Mouse (Mus musculus) lung, embryonic 15.5 days (tissue): ENCODE results near the gene Atpaf1. TPM values are rescaled to one million over a fixed set of nuclear protein-coding genes. Genes with fewer than 3 reads are reported as not detected.
A peak's percentile ranks its signal among the peaks of the same experiment; 100 is the strongest.

ENCODE experiments used
- ATAC-seq: fragments of 200-750 bp; cut with Nextera tagmentation; 2 replicates; pipeline ENCODE4 v1.8.0; 2017; ENCODE audit warnings: moderate number of reproducible peaks, borderline replicate concordance; ENCODE audit not compliant: low FRiP score, low TSS enrichment; ENCODE audit errors: extremely low read depth
- H3K27ac ChIP-seq: fragments of 300-500 bp; sonication (generic); 2 replicates; pipeline ENCODE4 v1.5.1; 2015; ENCODE audit warnings: moderate library complexity, mild to moderate bottlenecking, inconsistent platforms
- H3K27me3 ChIP-seq: fragments of 300-500 bp; sonication (generic); 2 replicates; pipeline ENCODE4 v1.6.1; 2015; ENCODE audit warnings: inconsistent platforms
- H3K36me3 ChIP-seq: fragments of 300-500 bp; sonication (generic); 2 replicates; pipeline ENCODE4 v1.6.1; 2015; ENCODE audit warnings: inconsistent platforms
- H3K4me1 ChIP-seq: fragments of 300-500 bp; sonication (generic); 2 replicates; pipeline ENCODE4 v1.6.1; 2015; ENCODE audit warnings: inconsistent platforms
- H3K4me2 ChIP-seq: fragments of 300-500 bp; sonication (generic); 2 replicates; pipeline ENCODE4 v1.6.1; 2015; ENCODE audit warnings: inconsistent platforms, mild to moderate bottlenecking, moderate library complexity
- H3K4me3 ChIP-seq: fragments of 300-500 bp; sonication (generic); 2 replicates; pipeline ENCODE4 v1.5.1; 2015; ENCODE audit warnings: mild to moderate bottlenecking, inconsistent platforms
- H3K9ac ChIP-seq: fragments of 300-500 bp; sonication (generic); 2 replicates; pipeline ENCODE4 v1.6.1; 2015; ENCODE audit warnings: inconsistent platforms
- H3K9me3 ChIP-seq: fragments of 300-500 bp; sonication (generic); 2 replicates; pipeline ENCODE4 v1.6.1; 2016; ENCODE audit warnings: inconsistent platforms
- WGBS: fragments of 180-500 bp; shearing (Covaris S2); methylation state at CpG from one replicate; pipeline ENCODE4 v1.1.7; 2015; 5-methylcytosine and 5-hydroxymethylcytosine counted together
- polyA plus RNA-seq: library from polyadenylated mRNA; unstranded; fragments of >200 nt; fragmentation: Nextera tagmentation; extraction: Ambion mirVana; gene quantifications from 2 replicates; pipeline ENCODE4 v1.2.1, GENCODE M21; 2015

Atpaf1 gene
- polyA plus RNA-seq, 1 experiment from 2014 or later: 52.0 TPM

DNA sequence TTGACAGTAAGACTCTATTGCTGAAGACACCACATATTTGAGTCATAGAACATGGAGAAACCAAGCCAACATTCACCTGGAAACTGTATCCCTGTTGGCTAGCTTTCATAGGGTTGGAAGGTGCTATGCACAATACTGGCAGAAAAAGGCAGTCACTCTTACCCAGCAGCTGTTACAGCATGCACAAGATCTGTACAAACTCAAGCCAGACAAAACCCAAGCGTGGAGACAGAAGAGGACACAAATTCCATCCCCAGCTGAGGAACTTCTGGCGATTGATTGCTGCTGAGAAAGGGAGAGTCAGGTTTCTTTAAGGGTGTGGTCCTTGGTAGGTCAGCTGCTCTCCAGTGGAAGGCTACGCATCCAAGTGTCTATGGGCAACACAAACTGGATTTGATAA, 35.6 kb downstream of the Atpaf1 start:
- no peak overlapping the region for H3K27ac ChIP-seq
- H3K9me3 ChIP-seq: no peaks in the 10 kb centered on the region
- peaks cover 6% of the 10 kb centered on the region; the same call in 1 of the 2 replicates for H3K36me3 ChIP-seq
- H3K4me3 ChIP-seq: no peak overlapping the region
- WGBS: 65% methylated on average over 3 of the region's 3 CpGs
- no peak overlapping the region for H3K4me2 ChIP-seq
- no peaks in the 10 kb centered on the region for H3K27me3 ChIP-seq
- no peaks in the 10 kb centered on the region for H3K4me1 ChIP-seq
- H3K9ac ChIP-seq: no peak overlapping the region
- ATAC-seq: no peak

DNA sequence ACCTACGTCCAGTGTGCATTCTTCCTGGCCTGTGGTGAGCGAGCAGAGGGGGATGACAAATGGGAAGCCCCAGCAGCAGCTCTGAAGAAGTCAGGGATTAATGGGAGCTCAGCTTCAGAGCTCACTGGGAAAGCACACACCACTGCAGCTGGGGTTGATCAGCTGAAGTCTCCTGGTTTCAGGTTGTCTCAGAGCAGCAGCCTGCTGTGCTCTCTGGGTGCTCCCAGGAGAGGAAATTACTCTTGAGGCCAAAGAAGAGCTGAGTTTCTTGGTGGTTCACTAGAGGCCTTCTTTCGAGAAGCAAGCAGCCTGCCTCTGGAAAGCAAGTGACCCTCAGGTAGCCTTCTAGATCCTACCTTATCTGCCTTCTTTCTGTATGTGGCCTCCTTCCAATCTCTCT, 36.3 kb downstream of the Atpaf1 start:
- H3K4me2 ChIP-seq: no peak overlapping the region
- peaks cover 2% of the 10 kb centered on the region; the same call in 1 of the 2 replicates for H3K36me3 ChIP-seq
- H3K9ac ChIP-seq: no peak overlapping the region
- H3K4me3 ChIP-seq: no peak overlapping the region
- H3K27ac ChIP-seq: no peak overlapping the region
- H3K4me1 ChIP-seq: no peaks in the 10 kb centered on the region
- ATAC-seq: no peak
- H3K27me3 ChIP-seq: no peaks in the 10 kb centered on the region
- whole genome bisulfite sequencing: 64% methylated on average over 3 of the region's 3 CpGs
- H3K9me3 ChIP-seq: no peaks in the 10 kb centered on the region

DNA sequence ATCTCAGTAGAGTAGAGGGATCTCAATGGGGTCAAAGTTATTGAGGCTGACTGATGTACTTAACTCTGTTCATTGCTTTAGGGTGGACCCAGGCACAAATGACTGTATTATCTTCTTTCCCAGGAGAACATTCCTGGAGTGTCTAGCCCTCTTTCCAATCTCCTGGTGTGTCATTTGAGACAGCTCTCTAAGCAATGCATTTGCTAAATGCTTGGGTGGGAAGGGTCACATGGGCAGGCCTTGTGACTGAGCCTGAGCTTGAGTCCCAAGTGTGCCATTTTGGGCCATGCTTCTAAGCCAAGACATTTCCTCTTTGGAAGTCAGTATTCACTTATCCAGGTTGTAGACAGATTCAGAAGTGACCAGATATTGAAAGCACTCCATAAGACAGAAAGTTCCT, 36.8 kb downstream of the Atpaf1 start:
- Histone ChIP-seq H3K27ac (no peak overlapping the region), H3K4me1 (no peaks in the 10 kb centered on the region), H3K4me2 (no peak overlapping the region), H3K4me3 (no peak overlapping the region), H3K36me3 (0 out of 2 replicates have a peak, but pooled peaks cover 2% of the 10 kb centered on the region), H3K9me3 (no peaks in the 10 kb centered on the region), H3K9ac (no peak overlapping the region), H3K27me3 (no peaks in the 10 kb centered on the region)
- ATAC-seq: no peak

DNA sequence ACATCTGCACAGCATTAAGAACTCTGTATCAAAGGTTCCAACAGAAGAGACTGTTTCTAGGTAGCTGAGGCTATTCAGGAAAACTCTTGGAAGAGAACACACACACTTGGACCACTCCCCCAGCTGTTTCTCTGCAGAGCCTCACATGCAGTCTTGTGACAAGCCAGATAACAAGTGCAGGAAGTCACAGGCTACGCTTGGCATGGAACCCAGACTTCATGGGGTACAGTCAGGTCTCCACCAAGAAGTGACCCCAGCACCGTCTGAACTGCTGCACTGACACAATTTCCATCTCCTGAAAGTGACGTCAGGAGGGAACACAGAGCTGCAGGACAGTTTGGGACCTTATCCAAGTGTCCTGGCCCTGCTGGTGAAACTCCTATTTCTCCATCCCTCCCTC, 37.3 kb downstream of the Atpaf1 start:
- ATAC-seq: no peak
- Histone ChIP-seq H3K9ac (no peak overlapping the region), H3K9me3 (no peaks in the 10 kb centered on the region), H3K4me2 (no peak overlapping the region), H3K27me3 (no peaks in the 10 kb centered on the region), H3K4me1 (0 out of 2 replicates have a peak, but pooled peaks cover under 1% of the 10 kb centered on the region), H3K4me3 (no peak overlapping the region), H3K27ac (no peak overlapping the region), H3K36me3 (0 out of 2 replicates have a peak, but pooled peaks cover 2% of the 10 kb centered on the region)
- 40% methylated on average over 3 of the region's 3 CpGs for WGBS

DNA sequence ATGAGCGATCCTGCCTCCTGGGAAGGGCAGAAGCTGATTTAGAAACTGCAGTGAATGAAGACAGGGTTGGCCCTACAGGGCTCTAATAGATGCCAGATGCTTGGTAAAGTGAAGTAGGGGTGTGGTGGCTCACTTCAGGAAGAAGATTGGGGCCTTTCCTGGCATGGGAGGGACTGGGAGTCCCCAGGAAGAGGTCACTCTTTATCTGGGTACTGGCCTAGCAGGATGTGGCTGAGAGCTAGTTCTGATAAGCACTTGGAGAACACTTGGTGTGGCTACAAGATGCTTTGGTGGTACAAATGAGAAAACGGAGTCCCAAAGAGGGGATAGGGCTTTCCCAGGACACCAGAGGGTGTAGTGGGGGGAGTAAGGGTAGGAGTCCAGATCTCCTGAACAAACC, 39.6 kb downstream of the Atpaf1 start:
- no peak overlapping the region for H3K4me2 ChIP-seq
- no peak for ATAC-seq
- 60% methylated on average over 2 of the region's 2 CpGs for WGBS
- H3K4me1 ChIP-seq: peaks cover 14% of the 10 kb centered on the region
- H3K9me3 ChIP-seq: no peaks in the 10 kb centered on the region
- no peak overlapping the region for H3K9ac ChIP-seq
- no peaks in the 10 kb centered on the region for H3K27me3 ChIP-seq
- H3K27ac ChIP-seq: no peak overlapping the region
- no peak overlapping the region for H3K4me3 ChIP-seq
- 0 out of 2 replicates have a peak, but pooled peaks cover 2% of the 10 kb centered on the region for H3K36me3 ChIP-seq

DNA sequence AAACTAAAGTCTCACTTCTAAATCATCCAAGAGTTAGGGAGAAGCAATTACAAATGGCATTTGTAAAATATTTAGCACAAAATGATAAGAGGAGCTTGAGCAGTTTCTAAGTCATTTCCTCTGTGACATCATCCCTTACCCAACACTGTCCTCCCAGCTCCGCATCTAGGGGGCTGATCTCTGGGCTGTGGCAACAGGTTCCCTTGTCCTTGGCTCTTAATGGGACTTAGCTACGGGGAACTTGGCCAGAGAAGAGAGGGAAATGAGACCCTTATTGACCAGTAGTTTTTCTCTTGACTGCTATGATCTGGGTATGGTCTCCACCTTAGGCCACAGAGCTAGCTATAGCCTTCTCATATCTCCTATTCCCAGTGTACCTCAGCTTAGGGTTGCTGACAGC, 40.7 kb downstream of the Atpaf1 start:
- H3K27ac ChIP-seq: no peak overlapping the region
- no peak for ATAC-seq

DNA sequence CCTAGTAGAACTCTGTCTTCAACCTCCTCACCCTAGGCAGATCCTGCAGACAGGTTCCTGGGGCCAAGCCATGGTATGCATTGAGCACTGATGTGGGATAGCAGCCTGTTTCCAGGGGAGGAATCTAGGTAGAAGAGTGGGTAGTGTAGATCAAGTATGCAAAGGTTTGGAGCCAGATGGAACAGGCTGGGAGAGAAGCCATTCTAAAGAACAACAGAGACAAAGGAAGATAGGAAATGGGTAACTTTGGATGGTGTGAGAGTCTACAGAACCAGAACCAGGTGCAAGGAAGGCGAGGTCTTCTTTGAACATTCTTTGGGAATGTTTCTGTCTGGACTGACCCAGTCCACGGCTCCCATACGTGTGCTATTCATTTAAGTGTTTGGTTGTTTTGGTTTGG, 42.5 kb downstream of the Atpaf1 start:
- Histone ChIP-seq H3K27me3 (no peaks in the 10 kb centered on the region), H3K36me3 (peaks cover 7% of the 10 kb centered on the region; the same call in 1 of the 2 replicates), H3K4me3 (peak overlapping the region; percentile 94), H3K4me1 (peaks cover 22% of the 10 kb centered on the region), H3K9ac (no peak overlapping the region), H3K9me3 (no peaks in the 10 kb centered on the region), H3K27ac (no peak overlapping the region), H3K4me2 (peak overlapping the region; percentile 78)
- 74% methylated on average over 3 of the region's 3 CpGs for WGBS
- ATAC-seq: no peak

More for the DNA sequence above, 40.7 kb downstream of the Atpaf1 start:
- Histone ChIP-seq H3K9me3 (no peaks in the 10 kb centered on the region), H3K4me3 (no peak overlapping the region), H3K36me3 (no peaks in the 10 kb centered on the region), H3K9ac (no peak overlapping the region), H3K4me2 (no peak overlapping the region), H3K27me3 (no peaks in the 10 kb centered on the region), H3K4me1 (peaks cover 22% of the 10 kb centered on the region)
- 80% methylated on average over 2 of the region's 2 CpGs for WGBS

DNA sequence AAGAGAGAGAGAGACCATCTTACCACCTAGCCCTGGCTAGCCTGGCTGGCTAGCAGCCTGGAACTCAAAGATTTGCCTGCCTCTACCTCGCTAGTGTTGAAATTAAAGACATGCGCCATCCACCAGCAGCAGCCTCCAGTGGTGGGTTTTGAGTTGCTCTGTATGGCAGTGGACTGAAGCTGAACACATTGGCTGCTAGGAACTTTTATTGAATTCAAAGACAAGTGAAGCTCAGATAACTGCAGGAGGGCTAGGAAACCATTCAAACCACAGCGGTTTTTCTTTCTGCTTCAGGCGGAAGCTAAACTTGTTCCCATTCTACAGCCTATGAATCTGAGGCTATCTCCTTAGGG, 42.9 kb downstream of the Atpaf1 start:
- H3K4me3 ChIP-seq: peak overlapping the region; percentile 94
- no peaks in the 10 kb centered on the region for H3K9me3 ChIP-seq
- peak; percentile 1; the same call in 1 of the 2 replicates for ATAC-seq
- H3K4me2 ChIP-seq: peak overlapping the region; percentile 78
- WGBS: 2% methylated on average over 4 of the region's 4 CpGs
- peaks cover 12% of the 10 kb centered on the region; the same call in 1 of the 2 replicates for H3K36me3 ChIP-seq
- H3K27me3 ChIP-seq: no peaks in the 10 kb centered on the region
- peak overlapping the region; percentile 88 for H3K9ac ChIP-seq
- H3K4me1 ChIP-seq: peaks cover 22% of the 10 kb centered on the region
- H3K27ac ChIP-seq: peak overlapping the region; percentile 92

DNA sequence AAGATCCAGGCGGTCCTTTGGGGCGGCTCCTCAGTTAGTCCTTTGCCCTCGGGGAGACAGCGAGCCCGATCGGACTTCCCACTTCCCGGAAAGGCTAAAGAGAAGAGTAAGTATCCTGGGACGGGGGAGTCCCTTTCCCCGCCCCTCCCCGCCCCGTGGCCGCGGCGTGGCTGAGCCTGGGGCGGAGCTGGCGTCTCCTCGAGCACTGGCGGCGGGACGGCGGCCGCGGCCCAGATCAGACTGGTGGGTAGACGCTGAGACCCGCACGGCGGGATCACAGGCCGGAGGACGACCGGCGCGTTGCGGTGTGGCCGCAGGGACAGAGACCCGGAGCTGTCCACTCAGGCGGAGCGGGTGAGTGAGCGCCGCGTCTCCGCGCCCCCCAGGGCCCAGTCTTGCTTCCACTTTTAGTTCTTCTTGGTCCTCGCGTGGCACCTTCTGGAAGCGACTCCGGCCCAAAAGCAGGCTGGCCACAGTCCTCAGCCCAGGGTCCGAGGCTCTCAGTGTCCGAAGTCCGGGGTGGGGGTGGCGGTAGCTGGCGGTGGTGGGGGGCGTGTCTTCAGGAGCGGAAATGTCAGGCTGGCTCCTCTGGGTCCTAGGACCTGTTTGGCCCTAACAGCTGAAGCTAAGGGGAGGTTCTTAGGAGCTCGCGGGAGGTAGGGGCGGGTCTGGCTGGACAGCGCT, 43.4 kb downstream of the Atpaf1 start, which contains the start of gene Mob3c:
Gene Mob3c, plus strand, starts transcription at position 205 of the 684 bp plus-strand sequence.
- Histone ChIP-seq H3K4me1 (peaks cover 22% of the 10 kb centered on the region), H3K9ac (peak within 1 kb of the TSS; percentile 88), H3K27me3 (no peaks in the 10 kb centered on the region), H3K4me2 (peak within 1 kb of the TSS; percentile 78), H3K4me3 (peak within 1 kb of the TSS; percentile 94), H3K36me3 (peaks cover 13% of the 10 kb centered on the region; the same call in 1 of the 2 replicates), H3K9me3 (no peaks in the 10 kb centered on the region), H3K27ac (peak within 1 kb of the TSS; percentile 92)
- ATAC-seq: peak; percentile 94
- WGBS: 2% methylated on average over 57 of the region's 57 CpGs

DNA sequence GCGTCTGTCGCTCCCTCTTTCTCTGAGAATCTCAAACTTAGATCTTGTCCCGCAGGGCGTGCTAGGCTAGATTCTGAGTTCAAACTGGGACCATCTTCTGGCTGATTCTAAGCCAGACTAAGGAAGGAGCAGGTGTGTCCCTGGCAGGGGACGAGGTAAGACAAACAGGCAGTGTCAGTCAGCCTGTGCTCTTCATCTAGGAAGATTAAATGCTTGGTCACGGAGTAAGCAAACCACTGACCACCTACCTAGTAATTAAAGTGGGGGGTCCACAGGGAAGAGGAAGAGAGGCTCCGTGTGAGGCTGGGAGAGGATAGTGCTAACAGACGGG, 43.9 kb downstream of the Atpaf1 start:
- H3K9me3 ChIP-seq: no peaks in the 10 kb centered on the region
- H3K27me3 ChIP-seq: no peaks in the 10 kb centered on the region
- H3K4me2 ChIP-seq: peak overlapping the region; percentile 78
- ATAC-seq: no peak
- peak overlapping the region; percentile 88; the same call in 1 of the 2 replicates for H3K9ac ChIP-seq
- H3K27ac ChIP-seq: peak overlapping the region; percentile 92; the same call in 1 of the 2 replicates
- H3K4me3 ChIP-seq: peak overlapping the region; percentile 94
- WGBS: 7% methylated on average over 8 of the region's 8 CpGs
- H3K4me1 ChIP-seq: peaks cover 22% of the 10 kb centered on the region
- peaks cover 15% of the 10 kb centered on the region for H3K36me3 ChIP-seq

DNA sequence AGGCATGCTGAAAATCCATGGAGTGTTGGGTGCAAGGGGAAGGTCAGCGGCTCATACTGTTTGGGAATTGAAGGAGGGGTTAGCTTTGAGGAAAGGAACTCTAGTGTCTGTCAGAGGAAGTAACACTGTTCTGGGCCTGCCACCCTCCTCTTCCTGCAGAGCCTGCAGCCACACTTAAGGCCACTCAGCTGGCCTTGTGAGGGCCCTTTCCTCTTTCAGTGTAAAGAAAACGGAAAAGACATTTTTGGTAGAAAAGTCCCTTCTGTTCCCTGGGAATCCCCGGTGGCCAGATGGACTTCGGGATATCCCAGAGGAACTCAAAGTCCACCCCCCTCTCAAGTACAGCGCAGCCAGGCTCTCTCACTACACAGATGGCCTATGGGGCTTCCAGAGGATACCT, 45.9 kb downstream of the Atpaf1 start:
- Histone ChIP-seq H3K9me3 (no peaks in the 10 kb centered on the region), H3K27ac (peak overlapping the region; percentile 15; the same call in 1 of the 2 replicates), H3K36me3 (peaks cover 22% of the 10 kb centered on the region), H3K4me2 (no peak overlapping the region), H3K27me3 (no peaks in the 10 kb centered on the region), H3K4me1 (peaks cover 22% of the 10 kb centered on the region), H3K9ac (no peak overlapping the region), H3K4me3 (no peak overlapping the region)
- ATAC-seq: no peak
- WGBS: 60% methylated on average over 5 of the region's 5 CpGs

DNA sequence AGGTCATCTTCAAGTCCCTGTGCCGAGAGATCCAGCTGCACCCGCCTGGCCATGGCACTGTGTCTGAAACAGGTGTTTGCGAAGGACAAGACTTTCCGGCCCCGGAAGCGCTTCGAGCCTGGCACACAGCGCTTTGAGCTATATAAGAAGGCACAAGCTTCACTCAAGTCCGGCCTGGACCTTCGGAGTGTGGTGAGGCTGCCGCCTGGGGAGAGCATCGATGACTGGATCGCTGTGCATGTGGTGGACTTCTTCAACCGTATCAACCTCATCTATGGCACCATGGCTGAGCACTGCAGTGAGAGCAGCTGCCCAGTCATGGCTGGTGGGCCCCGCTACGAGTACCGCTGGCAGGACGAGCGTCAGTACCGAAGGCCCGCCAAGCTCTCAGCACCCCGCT, 46.6 kb downstream of the Atpaf1 start:
- no peak for ATAC-seq
- Histone ChIP-seq H3K4me3 (no peak overlapping the region), H3K9ac (no peak overlapping the region), H3K4me2 (no peak overlapping the region), H3K27ac (no peak overlapping the region), H3K36me3 (peaks cover 26% of the 10 kb centered on the region), H3K4me1 (peaks cover 22% of the 10 kb centered on the region), H3K9me3 (no peaks in the 10 kb centered on the region), H3K27me3 (no peaks in the 10 kb centered on the region)
- WGBS: 90% methylated on average over 22 of the region's 22 CpGs
